Mouse (Mus musculus) inflammation-experienced regulatory T-cells, adult 6 months (primary cell): ENCODE results near the gene Wdtc1. TPM values are rescaled to one million over a fixed set of nuclear protein-coding genes. Genes with fewer than 3 reads are reported as not detected.

Source experiments
- ATAC-seq: one replicate; pipeline ENCODE4 v1.8.0; 2017
- polyA plus RNA-seq, 3 experiments: library from polyadenylated mRNA; unstranded; fragments of 100-300 nt; shearing (Covaris generic); gene quantifications; one replicate each; pipeline ENCODE4 v1.2.1; 2017

Wdtc1 gene
- polyA plus RNA-seq, 3 experiments from 2014 or later: 5.0 to 10.2 (median 8.8) TPM

GRCm38 (mm10) chr4:133375812-133376577, 22.7 kb upstream of the Wdtc1 start:
- no peak for ATAC-seq

- ATAC-seq: no peak
These were observed 20.7 kb upstream of the Wdtc1 start for GRCm38 (mm10) chr4:133374011-133374410.

GRCm38 (mm10) chr4:133372278-133372665, 19.0 kb upstream of the Wdtc1 start:
- ATAC-seq: no peak

GRCm38 (mm10) chr4:133371621-133372277, 18.5 kb upstream of the Wdtc1 start:
- no peak for ATAC-seq

GRCm38 (mm10) chr4:133370298-133371274, 17.3 kb upstream of the Wdtc1 start:
- no peak for ATAC-seq

- peak; percentile 94 for ATAC-seq
These were observed 16.4 kb upstream of the Wdtc1 start, which contains the start of gene Slc9a1 for GRCm38 (mm10) chr4:133369553-133370297. Slc9a1 (plus strand) TSS chr4:133369706.

- no peak for ATAC-seq
These were observed 1.4 kb upstream of the Wdtc1 start for GRCm38 (mm10) chr4:133354641-133355040.

GRCm38 (mm10) chr4:133352797-133353196, 484 bp downstream of the Wdtc1 start:
- no peak for ATAC-seq

- ATAC-seq: no peak
These were observed 5.1 kb downstream of the Wdtc1 start for GRCm38 (mm10) chr4:133348051-133348775.

GRCm38 (mm10) chr4:133347624-133348023, 5.7 kb downstream of the Wdtc1 start:
- no peak for ATAC-seq

- ATAC-seq: no peak
These were observed 6.7 kb downstream of the Wdtc1 start for GRCm38 (mm10) chr4:133346577-133346976.

- ATAC-seq: peak; percentile 43
These were observed 7.6 kb downstream of the Wdtc1 start for GRCm38 (mm10) chr4:133345702-133346101.

GRCm38 (mm10) chr4:133344112-133344511, 9.2 kb downstream of the Wdtc1 start:
- no peak for ATAC-seq

GRCm38 (mm10) chr4:133340217-133340616, 13.1 kb downstream of the Wdtc1 start:
- ATAC-seq: no peak

GRCm38 (mm10) chr4:133339148-133339749, 14.0 kb downstream of the Wdtc1 start:
- peak; percentile 85 for ATAC-seq

- ATAC-seq: no peak
These were observed 14.7 kb downstream of the Wdtc1 start for GRCm38 (mm10) chr4:133338521-133339095.

GRCm38 (mm10) chr4:133337833-133338520, 15.3 kb downstream of the Wdtc1 start:
- ATAC-seq: peak; percentile 16

GRCm38 (mm10) chr4:133333306-133333705, 20.0 kb downstream of the Wdtc1 start:
- ATAC-seq: no peak

- no peak for ATAC-seq
These were observed 23.0 kb downstream of the Wdtc1 start for GRCm38 (mm10) chr4:133330296-133330695.

- no peak for ATAC-seq
These were observed 25.2 kb downstream of the Wdtc1 start for GRCm38 (mm10) chr4:133328129-133328528.
